8 mouse cellular contexts compared by ENCODE assay signal in the genomic region with DNA sequence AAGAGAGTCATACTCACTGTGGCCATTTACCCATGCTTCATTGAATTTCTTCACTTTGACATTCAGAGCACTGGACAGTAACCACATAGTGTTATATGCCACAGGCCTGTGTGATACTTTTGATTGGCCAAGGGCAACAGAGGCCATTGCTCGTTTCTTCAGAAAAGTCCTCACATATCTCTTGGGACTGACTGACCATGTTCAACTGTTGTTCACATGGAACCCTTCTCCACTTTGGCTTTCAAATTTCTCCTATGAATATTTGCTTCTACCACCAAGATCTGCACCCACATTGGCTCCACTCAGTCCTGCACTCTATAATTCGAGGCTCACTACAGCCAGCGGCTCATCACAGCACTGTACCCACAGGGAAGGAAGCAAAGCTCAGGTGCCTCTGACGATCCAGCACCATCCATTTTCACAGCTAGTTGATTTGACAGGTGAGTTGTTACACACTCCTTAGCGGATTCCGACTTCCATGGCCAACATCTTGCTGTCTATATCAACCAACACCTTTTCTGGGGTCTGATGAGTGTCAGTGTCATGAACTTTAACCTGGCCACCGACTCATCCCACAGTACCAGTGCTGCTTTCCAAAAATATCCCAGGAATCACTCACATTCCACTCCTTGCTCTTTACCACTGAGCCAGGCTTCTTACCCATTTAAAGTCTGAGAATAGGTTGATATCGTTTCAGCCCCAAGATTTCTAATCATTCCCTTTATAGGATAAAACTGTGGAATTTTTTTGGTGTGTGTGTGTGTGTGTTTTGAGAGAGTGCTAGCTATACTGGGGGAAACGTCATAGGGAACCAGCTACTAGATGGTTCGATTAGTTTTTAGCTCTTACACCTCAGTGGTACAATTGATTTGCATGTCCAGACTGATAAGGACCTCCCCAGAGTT.
DNase-seq lines count a peak whose midpoint lies in the region; TF ChIP-seq lines count a peak whose summit lies in the region.

No protein-coding gene starts in this region.

- no peaks in the 10 kb centered on the region for H3K27me3 ChIP-seq in forebrain, embryonic 10.5 days (ENCODE audit: poor library complexity, severe bottlenecking)

- peaks cover 85% of the 10 kb centered on the region for H3K9me3 ChIP-seq in forebrain, embryonic 10.5 days

- no peaks in the 10 kb centered on the region for H3K36me3 ChIP-seq in forebrain, embryonic 10.5 days (replicated peaks)

- no peak for TF ChIP-seq CTCF in layer of hippocampus, adult 2 months (conservative IDR thresholded peaks at IDR 0.05)

- H3K27ac ChIP-seq in forebrain, embryonic 10.5 days: no peak overlapping the region
- no peak overlapping the region for H3K27ac ChIP-seq in layer of hippocampus, adult 2 months

- WGBS in forebrain, embryonic 10.5 days: 67% methylated on average over 10 of the region's 10 CpGs

- H3K4me1 ChIP-seq in forebrain, embryonic 10.5 days: no peaks in the 10 kb centered on the region

- H3K4me3 ChIP-seq in forebrain, embryonic 10.5 days: no peak overlapping the region
- no peak overlapping the region for H3K4me3 ChIP-seq in layer of hippocampus, adult 2 months

- peak; percentile 6 for DNase-seq in layer of hippocampus, adult 11-12 months (ENCODE audit: low spot score)
- no peak for DNase-seq in layer of hippocampus, adult 9-11 months
- peak; percentile 59 for DNase-seq in adrenal gland, postnatal 25 days
- peak; percentile 99 for DNase-seq in forebrain, embryonic 10.5 days (ENCODE audit: extremely low spot score, low spot score)
- peak; percentile 74 for DNase-seq in heart, postnatal 4 days
- DNase-seq in layer of hippocampus, adult 2 months (ENCODE audit: low spot score in 2 of 2): peak; percentile 10 to 76
- DNase-seq in lung, postnatal 36 days: peak; percentile 32
- DNase-seq in right cerebral cortex, postnatal 10 days (ENCODE audit: low spot score in 2 of 2): peak; percentile 19 to 57
